Mouse (Mus musculus): ENCODE measurements around the gene Rdh14.

DNA sequence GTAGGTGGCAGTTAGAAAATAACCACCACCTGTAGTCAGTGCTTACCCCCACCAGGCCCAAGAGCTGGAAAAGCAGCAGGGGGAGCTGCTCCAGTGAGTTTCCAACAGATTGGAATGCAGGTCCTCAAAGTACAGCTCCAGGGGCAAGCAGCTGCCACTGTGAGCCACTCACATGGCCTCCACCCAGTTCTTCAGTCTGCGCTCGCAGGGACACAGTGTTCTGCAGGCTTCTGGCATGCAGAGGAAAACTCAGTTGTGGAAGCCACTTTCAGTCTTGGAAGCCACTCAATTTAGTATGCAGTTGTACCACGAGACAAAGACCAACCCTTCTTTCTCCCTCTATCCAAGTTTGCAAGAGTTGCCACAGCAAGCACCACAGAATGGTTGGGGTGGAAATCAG, 39.9 kb upstream of the Rdh14 start:
- no peak for TF ChIP-seq CTCF (IDR thresholded peaks at IDR 0.05; ENCODE audit: low read depth)
- no peak for TF ChIP-seq EP300 (IDR thresholded peaks at IDR 0.05; ENCODE audit: low read depth)
